Mouse (Mus musculus): Measurements from ENCODE around the gene Olfr91. TPM values are rescaled to one million over a fixed set of nuclear protein-coding genes. Genes with fewer than 3 reads are reported as not detected.

Olfr91 gene
- polyA plus RNA-seq, 1 experiment from 2014 or later = not detected

DNA sequence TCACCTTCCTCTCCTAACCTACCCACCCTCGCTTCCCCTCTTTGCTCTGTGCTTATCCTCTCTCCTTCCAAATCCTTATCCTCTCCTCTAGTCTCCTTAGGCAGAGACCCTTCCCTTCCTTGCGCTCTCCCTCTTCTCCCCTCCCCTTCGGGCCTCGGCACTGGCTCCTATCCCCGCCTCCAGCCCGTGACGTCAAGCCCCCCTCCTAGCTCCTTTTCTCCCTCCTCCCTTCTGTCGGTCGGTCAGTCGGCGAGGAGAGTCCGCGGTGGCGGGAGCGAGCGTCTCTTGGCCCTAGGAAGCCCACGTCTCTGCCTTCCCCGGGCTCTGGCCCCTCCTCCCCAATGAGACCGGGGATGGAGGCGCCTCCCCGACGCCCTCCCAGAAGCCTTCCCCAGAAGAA, 47.7 kb downstream of the Olfr91 start:
- peaks cover 34% of the 10 kb centered on the region for H3K4me1 ChIP-seq
- WGBS = under 1% methylated on average over 21 of the region's 22 CpGs
- DNase-seq (ENCODE audit: low spot score) = peak; percentile 88
- no peaks in the 10 kb centered on the region for H3K9me3 ChIP-seq
- H3K36me3 ChIP-seq = peaks cover 21% of the 10 kb centered on the region
- peak overlapping the region; percentile 83 for H3K27ac ChIP-seq
- H3K27me3 ChIP-seq (ENCODE audit: insufficient read depth, poor library complexity, severe bottlenecking) = peaks cover 27% of the 10 kb centered on the region
- H3K4me3 ChIP-seq = peak overlapping the region; percentile 80

DNA sequence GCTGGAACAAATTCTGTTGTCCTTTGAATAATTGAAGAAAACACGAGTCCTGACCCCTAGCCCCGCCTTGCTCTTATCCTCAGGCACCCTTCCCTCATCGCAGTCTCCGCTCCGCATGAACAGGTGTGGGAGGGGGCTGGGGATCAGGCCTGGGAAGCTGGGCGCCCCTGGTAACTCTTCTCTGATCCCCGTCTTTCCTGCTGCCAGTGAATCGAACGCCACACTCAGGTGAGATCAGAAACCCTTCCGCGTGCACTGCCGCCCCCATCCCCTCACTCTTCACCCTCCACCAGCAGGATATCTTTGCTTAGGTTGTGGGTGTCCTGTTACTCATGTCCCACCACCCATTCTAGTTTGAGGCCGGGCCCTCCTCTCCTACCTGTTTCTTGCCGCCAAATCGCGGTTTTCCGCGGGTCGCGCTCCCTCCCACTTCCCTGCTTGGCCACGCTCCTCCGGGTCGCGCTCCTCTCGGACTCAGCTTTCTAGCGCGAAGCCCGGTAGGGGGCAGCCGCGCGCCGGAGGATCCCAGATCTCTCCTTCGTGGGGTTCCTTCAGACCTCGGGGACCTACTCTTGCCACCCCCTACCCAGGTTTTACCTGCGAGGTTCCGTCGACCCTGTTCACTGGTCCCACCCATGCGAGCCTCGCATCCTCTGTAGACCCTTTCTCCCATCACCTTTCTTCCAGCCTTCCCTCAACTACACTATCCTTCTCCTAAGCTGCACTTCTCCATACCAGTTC, 48.3 kb downstream of the Olfr91 start:
- peak; percentile 83 for DNase-seq (ENCODE audit: low spot score)
- 2% methylated on average over 39 of the region's 39 CpGs for WGBS
- H3K4me1 ChIP-seq = peaks cover 38% of the 10 kb centered on the region
- H3K4me3 ChIP-seq = peak overlapping the region; percentile 80
- peak overlapping the region; percentile 83; the same call in 1 of the 2 replicates for H3K27ac ChIP-seq
- H3K9me3 ChIP-seq = no peaks in the 10 kb centered on the region
- peaks cover 27% of the 10 kb centered on the region for H3K27me3 ChIP-seq (ENCODE audit: insufficient read depth, poor library complexity, severe bottlenecking)
- peaks cover 15% of the 10 kb centered on the region for H3K36me3 ChIP-seq

DNA sequence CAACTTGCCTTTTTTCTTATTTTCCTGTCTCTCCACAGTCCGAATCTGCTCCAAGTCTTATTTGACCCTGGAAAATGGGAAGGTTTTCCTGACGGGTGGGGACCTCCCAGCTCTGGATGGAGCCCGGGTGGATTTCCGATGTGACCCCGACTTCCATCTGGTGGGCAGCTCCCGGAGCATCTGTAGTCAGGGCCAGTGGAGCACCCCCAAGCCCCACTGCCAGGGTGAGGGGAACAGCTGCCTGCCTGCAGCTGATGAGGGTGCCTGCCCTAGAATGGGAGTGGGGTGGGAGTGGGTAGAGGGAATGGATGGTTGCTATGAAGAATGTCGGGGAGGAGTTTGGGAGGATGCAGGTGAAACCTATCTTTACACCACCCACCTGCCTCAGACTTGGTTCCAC, 49.7 kb downstream of the Olfr91 start:
- WGBS = 68% methylated on average over 7 of the region's 7 CpGs
- H3K9me3 ChIP-seq = no peaks in the 10 kb centered on the region
- DNase-seq (ENCODE audit: low spot score) = no peak
- peaks cover 38% of the 10 kb centered on the region for H3K4me1 ChIP-seq
- H3K27ac ChIP-seq = no peak overlapping the region
- H3K27me3 ChIP-seq (ENCODE audit: insufficient read depth, poor library complexity, severe bottlenecking) = peaks cover 27% of the 10 kb centered on the region
- H3K4me3 ChIP-seq = no peak overlapping the region
- 0 out of 2 replicates have a peak, but pooled peaks cover 3% of the 10 kb centered on the region for H3K36me3 ChIP-seq

DNA sequence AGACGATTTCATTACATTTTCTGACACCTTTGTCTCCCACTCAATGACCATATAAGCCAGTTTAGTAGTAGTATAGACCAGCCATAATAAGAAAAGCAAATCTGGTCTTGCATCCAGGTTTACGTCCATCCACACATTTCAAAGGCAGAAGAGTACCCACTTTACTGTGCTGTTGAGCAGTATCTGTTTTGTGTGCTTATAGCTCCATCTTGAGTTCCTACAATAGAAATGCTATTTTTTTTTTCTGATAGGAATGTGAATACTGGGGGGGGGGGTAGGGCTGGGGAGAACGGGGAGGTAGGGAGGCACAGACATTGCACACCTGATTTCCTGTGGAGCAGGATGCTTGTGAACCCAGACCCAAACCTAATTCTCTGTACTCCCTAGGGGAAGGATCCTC, 50.1 kb downstream of the Olfr91 start:
- H3K36me3 ChIP-seq = no peaks in the 10 kb centered on the region
- WGBS = 27% methylated on average over 3 of the region's 3 CpGs
- H3K27ac ChIP-seq = no peak overlapping the region
- peaks cover 27% of the 10 kb centered on the region for H3K27me3 ChIP-seq (ENCODE audit: insufficient read depth, poor library complexity, severe bottlenecking)
- no peaks in the 10 kb centered on the region for H3K9me3 ChIP-seq
- no peak for DNase-seq (ENCODE audit: low spot score)
- H3K4me1 ChIP-seq = peaks cover 38% of the 10 kb centered on the region
- no peak overlapping the region for H3K4me3 ChIP-seq

DNA sequence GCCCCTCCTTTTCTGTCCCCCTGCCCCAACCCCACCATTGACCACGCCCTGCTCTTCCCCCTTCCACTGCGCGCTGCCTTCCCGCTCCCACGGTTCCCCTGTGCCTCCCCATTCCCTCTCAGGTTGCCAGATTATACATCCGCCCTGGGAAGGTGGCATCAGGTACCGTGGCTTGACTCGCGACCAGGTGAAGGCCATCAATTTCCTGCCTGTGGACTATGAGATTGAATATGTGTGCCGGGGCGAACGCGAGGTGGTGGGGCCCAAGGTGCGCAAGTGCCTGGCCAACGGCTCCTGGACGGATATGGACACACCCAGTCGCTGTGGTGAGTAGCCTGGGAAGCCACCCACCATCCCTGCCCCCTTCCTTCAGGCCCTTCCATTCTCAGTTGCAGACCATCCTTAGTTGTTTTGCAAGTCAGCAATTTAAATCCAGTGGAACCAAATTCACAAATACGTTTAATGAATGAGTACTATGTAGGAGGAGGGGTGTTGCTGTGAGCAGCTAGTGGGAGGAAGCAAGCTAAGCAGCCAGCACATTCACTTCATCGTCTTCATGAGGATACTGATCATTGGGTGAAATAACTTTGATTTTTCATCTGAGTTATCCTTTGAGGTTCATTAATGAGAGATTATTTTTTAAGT, 50.6 kb downstream of the Olfr91 start:
- H3K9me3 ChIP-seq = no peaks in the 10 kb centered on the region
- no peaks in the 10 kb centered on the region for H3K36me3 ChIP-seq
- H3K27me3 ChIP-seq (ENCODE audit: insufficient read depth, poor library complexity, severe bottlenecking) = peaks cover 27% of the 10 kb centered on the region
- H3K4me1 ChIP-seq = peaks cover 38% of the 10 kb centered on the region
- no peak overlapping the region for H3K27ac ChIP-seq
- peak overlapping the region; percentile 96 for H3K4me3 ChIP-seq
- DNase-seq (ENCODE audit: low spot score) = no peak
- 20% methylated on average over 19 of the region's 19 CpGs for WGBS

DNA sequence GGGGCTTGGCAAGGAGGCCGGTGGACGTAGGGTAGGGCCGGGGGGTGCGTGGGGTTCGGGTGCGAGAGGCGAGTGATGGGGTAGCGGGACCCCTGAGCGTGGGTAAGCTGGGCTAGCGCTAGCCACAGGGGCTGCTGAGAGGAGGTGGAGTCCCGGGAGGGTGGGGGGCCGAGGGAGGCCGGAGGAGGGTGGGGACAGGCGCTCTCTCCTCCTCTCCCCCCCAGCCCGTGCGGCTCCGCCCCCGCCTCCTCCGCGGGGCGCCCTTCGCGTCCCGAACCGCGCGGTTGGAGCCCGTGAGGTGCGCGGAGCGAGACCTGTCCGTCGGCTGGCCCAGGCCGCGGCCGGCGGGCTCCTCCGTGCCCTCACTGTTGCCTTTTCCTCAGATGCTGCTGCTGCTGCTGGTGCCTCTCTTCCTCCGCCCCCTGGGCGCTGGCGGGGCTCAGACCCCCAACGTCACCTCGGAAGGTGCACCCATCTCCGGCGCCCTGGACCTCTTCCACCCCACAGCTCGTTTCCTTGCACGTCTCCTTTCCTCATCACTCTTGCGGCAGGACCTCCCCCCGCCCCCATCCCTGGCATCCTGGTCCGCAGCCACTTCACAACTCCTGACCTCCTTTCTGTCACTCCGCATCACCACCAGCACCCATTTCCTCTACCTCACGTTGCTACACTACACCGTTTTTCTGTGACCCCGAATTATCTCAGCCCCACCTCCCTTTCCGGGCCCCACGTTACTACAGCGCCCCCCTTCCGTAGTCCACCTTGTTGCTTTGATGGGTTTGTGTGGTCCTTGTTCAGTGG, 51.6 kb downstream of the Olfr91 start:
- no peaks in the 10 kb centered on the region for H3K36me3 ChIP-seq
- H3K9me3 ChIP-seq = no peaks in the 10 kb centered on the region
- peak overlapping the region; percentile 97 for H3K27ac ChIP-seq
- peaks cover 38% of the 10 kb centered on the region for H3K4me1 ChIP-seq
- under 1% methylated on average over 33 of the region's 58 CpGs for WGBS
- peak overlapping the region; percentile 96 for H3K4me3 ChIP-seq
- DNase-seq (ENCODE audit: low spot score) = peak; percentile 79
- H3K27me3 ChIP-seq (ENCODE audit: insufficient read depth, poor library complexity, severe bottlenecking) = peaks cover 27% of the 10 kb centered on the region

DNA sequence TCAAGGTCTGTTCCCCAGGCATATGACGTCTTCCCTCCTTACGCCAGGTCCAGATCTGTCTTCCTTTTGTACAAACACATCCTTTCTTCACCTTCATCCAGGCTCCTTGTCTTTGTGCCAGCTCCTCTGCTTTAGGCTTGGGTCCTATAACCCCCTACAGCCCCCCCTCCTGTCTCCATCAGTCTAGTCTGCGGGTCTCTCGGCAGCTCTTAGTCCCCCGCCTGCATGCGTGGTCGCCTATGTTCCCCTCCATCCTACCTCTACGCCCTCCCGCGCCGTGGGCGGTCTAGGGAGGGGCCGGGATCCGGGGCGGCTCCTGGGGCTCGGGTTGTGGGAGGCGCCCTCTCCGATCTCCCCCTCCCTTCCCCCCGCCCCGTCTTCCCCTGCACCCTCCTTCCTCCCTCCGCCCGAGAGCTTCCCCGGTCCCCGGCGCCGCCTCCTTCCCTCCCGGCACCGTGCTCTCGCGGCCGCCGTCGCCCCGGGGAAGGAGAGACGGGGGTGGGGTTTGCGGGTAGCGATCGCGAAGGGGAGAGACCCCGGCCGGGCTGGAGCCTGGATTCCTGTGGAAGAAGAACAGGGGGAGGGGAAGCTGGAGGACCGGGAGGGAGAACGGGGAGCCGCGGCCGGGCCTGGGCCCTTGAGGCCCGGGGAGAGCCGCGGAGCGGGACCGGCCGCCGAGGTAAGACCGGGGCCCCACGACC, 52.3 kb downstream of the Olfr91 start, which contains the start of gene Gabbr1:
Gene Gabbr1, plus strand, starts transcription at position 356 of the 701 bp plus-strand sequence.
- peak; percentile 88 for DNase-seq (ENCODE audit: low spot score)
- peak within 1 kb of the TSS; percentile 96 for H3K4me3 ChIP-seq
- peaks cover 30% of the 10 kb centered on the region for H3K4me1 ChIP-seq
- under 1% methylated on average over 49 of the region's 55 CpGs for WGBS
- no peaks in the 10 kb centered on the region for H3K9me3 ChIP-seq
- peaks cover 27% of the 10 kb centered on the region for H3K27me3 ChIP-seq (ENCODE audit: insufficient read depth, poor library complexity, severe bottlenecking)
- H3K36me3 ChIP-seq = no peaks in the 10 kb centered on the region
- H3K27ac ChIP-seq = peak within 1 kb of the TSS; percentile 97

DNA sequence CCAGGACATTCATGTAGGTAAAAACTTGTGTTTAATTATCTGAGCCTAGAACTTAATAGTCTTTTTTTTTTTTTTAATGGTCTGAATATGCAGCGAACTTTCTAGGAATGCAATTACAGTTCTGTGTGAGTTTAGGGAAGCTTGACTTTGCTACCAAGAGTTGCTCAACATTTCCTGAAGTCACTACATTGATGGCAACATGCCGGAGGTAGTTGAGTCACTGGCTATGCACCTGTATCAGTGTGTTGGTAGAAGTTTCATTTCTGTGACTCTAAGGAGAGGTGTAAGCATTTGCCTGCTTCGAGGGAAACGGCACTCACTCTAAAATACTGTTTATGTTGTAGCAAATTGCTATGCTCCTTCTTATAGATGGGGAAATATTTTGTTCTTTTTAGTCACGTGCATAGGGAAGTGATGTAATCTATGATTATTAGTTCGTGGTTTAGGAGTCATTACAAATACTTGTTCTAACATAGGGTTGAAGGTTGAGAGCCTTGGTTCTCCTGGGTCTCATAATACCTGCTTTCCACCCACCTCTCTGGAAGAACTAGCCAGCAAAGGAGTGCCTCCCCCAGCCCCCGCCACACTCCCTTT, 53.3 kb downstream of the Olfr91 start:
- peak overlapping the region; percentile 96 for H3K4me3 ChIP-seq
- WGBS = 82% methylated on average over 7 of the region's 7 CpGs
- peak overlapping the region; percentile 97 for H3K27ac ChIP-seq

More for the DNA sequence above, 53.3 kb downstream of the Olfr91 start:
- no peaks in the 10 kb centered on the region for H3K36me3 ChIP-seq
- peaks cover 25% of the 10 kb centered on the region for H3K27me3 ChIP-seq (ENCODE audit: insufficient read depth, poor library complexity, severe bottlenecking)
- DNase-seq (ENCODE audit: low spot score) = no peak
- H3K9me3 ChIP-seq = no peaks in the 10 kb centered on the region
- H3K4me1 ChIP-seq = peaks cover 23% of the 10 kb centered on the region

Other genes with a start within 250 kb of the Olfr91 start
- 0.20 TPM in 1 of 2 replicates, not detected in the other for gene Trim15, start 231.1 kb downstream of the Olfr91 start, polyA plus RNA-seq (2016; fragmentation: Nextera tagmentation; extraction: Ambion mirVana)
- gene Trim10, start 228.7 kb downstream of the Olfr91 start, polyA plus RNA-seq (2016; fragmentation: Nextera tagmentation; extraction: Ambion mirVana) = 18.6 and 21.5 TPM in 2 replicates
- gene Trim40, start 208.2 kb downstream of the Olfr91 start, polyA plus RNA-seq (2016; fragmentation: Nextera tagmentation; extraction: Ambion mirVana) = not detected in 2 replicates
- gene Trim31, start 200.2 kb downstream of the Olfr91 start, polyA plus RNA-seq (2016; fragmentation: Nextera tagmentation; extraction: Ambion mirVana) = not detected in 2 replicates
- gene Rnf39, start 155.4 kb downstream of the Olfr91 start, polyA plus RNA-seq (2016; fragmentation: Nextera tagmentation; extraction: Ambion mirVana) = not detected in 2 replicates
- gene Ppp1r11, start 146.5 kb downstream of the Olfr91 start, polyA plus RNA-seq (2016; fragmentation: Nextera tagmentation; extraction: Ambion mirVana) = 98.8 and 121 TPM in 2 replicates
- 45.2 and 55.4 TPM in 2 replicates for gene Znrd1, start 139.7 kb downstream of the Olfr91 start, polyA plus RNA-seq (2016; fragmentation: Nextera tagmentation; extraction: Ambion mirVana)
- 7.7 and 10.3 TPM in 2 replicates for gene Znrd1as, start 139.7 kb downstream of the Olfr91 start, polyA plus RNA-seq (2016; fragmentation: Nextera tagmentation; extraction: Ambion mirVana)
- 0.19 and 0.32 TPM in 2 replicates for gene 2410137M14Rik, start 117.0 kb downstream of the Olfr91 start, polyA plus RNA-seq (2016; fragmentation: Nextera tagmentation; extraction: Ambion mirVana)
- 0.27 and 0.39 TPM in 2 replicates for gene H2-M5, start 108.7 kb downstream of the Olfr91 start, polyA plus RNA-seq (2016; fragmentation: Nextera tagmentation; extraction: Ambion mirVana)
- gene Zfp57, start 97.1 kb downstream of the Olfr91 start, polyA plus RNA-seq (2016; fragmentation: Nextera tagmentation; extraction: Ambion mirVana) = 65.9 and 84.5 TPM in 2 replicates
- 0.10 and 0.14 TPM in 2 replicates for gene Mog, start 74.9 kb downstream of the Olfr91 start, polyA plus RNA-seq (2016; fragmentation: Nextera tagmentation; extraction: Ambion mirVana)
- 5.8 and 9.6 TPM in 2 replicates for gene Gabbr1, start 52.3 kb downstream of the Olfr91 start, polyA plus RNA-seq (2016; fragmentation: Nextera tagmentation; extraction: Ambion mirVana)
- gene Olfr90, start 9.8 kb downstream of the Olfr91 start, polyA plus RNA-seq (2016; fragmentation: Nextera tagmentation; extraction: Ambion mirVana) = not detected in 2 replicates
- gene Olfr92, start 21.8 kb upstream of the Olfr91 start, polyA plus RNA-seq (2016; fragmentation: Nextera tagmentation; extraction: Ambion mirVana) = not detected in 2 replicates
- gene Olfr93, start 63.2 kb upstream of the Olfr91 start, polyA plus RNA-seq (2016; fragmentation: Nextera tagmentation; extraction: Ambion mirVana) = not detected in 2 replicates
- not detected in 2 replicates for gene Ubd, start 95.6 kb upstream of the Olfr91 start, polyA plus RNA-seq (2016; fragmentation: Nextera tagmentation; extraction: Ambion mirVana)
- gene Olfr94, start 102.7 kb upstream of the Olfr91 start, polyA plus RNA-seq (2016; fragmentation: Nextera tagmentation; extraction: Ambion mirVana) = not detected in 2 replicates
- gene Olfr95, start 114.8 kb upstream of the Olfr91 start, polyA plus RNA-seq (2016; fragmentation: Nextera tagmentation; extraction: Ambion mirVana) = not detected in 2 replicates
- gene Olfr96, start 121.9 kb upstream of the Olfr91 start, polyA plus RNA-seq (2016; fragmentation: Nextera tagmentation; extraction: Ambion mirVana) = not detected in 2 replicates
- gene Olfr97, start 139.1 kb upstream of the Olfr91 start, polyA plus RNA-seq (2016; fragmentation: Nextera tagmentation; extraction: Ambion mirVana) = not detected in 2 replicates
- gene Olfr98, start 165.5 kb upstream of the Olfr91 start, polyA plus RNA-seq (2016; fragmentation: Nextera tagmentation; extraction: Ambion mirVana) = not detected in 2 replicates
- 1.00 and 1.7 TPM in 2 replicates for gene H2-M3, start 171.9 kb upstream of the Olfr91 start, polyA plus RNA-seq (2016; fragmentation: Nextera tagmentation; extraction: Ambion mirVana)
- 0.09 TPM in 1 of 2 replicates, not detected in the other for gene Olfr99, start 185.2 kb upstream of the Olfr91 start, polyA plus RNA-seq (2016; fragmentation: Nextera tagmentation; extraction: Ambion mirVana)
- not detected in 2 replicates for gene Olfr101, start 206.0 kb upstream of the Olfr91 start, polyA plus RNA-seq (2016; fragmentation: Nextera tagmentation; extraction: Ambion mirVana)
- gene Olfr102, start 218.8 kb upstream of the Olfr91 start, polyA plus RNA-seq (2016; fragmentation: Nextera tagmentation; extraction: Ambion mirVana) = not detected in 2 replicates
- not detected in 2 replicates for gene Olfr103, start 241.4 kb upstream of the Olfr91 start, polyA plus RNA-seq (2016; fragmentation: Nextera tagmentation; extraction: Ambion mirVana)

All from heart, embryonic 10.5 days (tissue).